Mouse (Mus musculus) E14TG2a.4 (cell line): Measurements from ENCODE around the gene Samhd1.
A peak's percentile ranks its signal among the peaks of the same experiment; 100 is the strongest.

Experiments used
- H3K27me3 ChIP-seq: 2 replicates; pipeline ENCODE4 v1.6.1; 2014; ENCODE audit warnings: low read length, control low read depth; ENCODE audit not compliant: insufficient read depth
- H3K36me3 ChIP-seq: 2 replicates; pipeline ENCODE4 v1.6.1; 2014; ENCODE audit warnings: low read length, control low read depth; ENCODE audit not compliant: insufficient read depth
- H3K4me1 ChIP-seq: replicated peaks from 2 replicates; pipeline ENCODE4 v1.6.1; 2014; ENCODE audit warnings: low read depth, low read length, control low read depth
- H3K4me3 ChIP-seq: replicated peaks from 2 replicates; pipeline ENCODE4 v1.5.1; 2014; ENCODE audit warnings: mild to moderate bottlenecking, low read length
- H3K9me3 ChIP-seq: 2 replicates; pipeline ENCODE4 v1.6.1; 2014; ENCODE audit warnings: low read length, control low read depth
- CTCF ChIP-seq: conservative IDR thresholded peaks from 2 replicates; pipeline ENCODE4 v1.5.1; 2014; ENCODE audit warnings: low read length
- NANOG ChIP-seq: IDR thresholded peaks from 2 replicates; pipeline ENCODE4 v1.6.1; 2014; ENCODE audit warnings: borderline replicate concordance, low read length, mixed read lengths
- POU5F1 ChIP-seq: IDR thresholded peaks from 2 replicates; pipeline ENCODE4 v1.6.1; 2014; ENCODE audit warnings: low read length, borderline replicate concordance

Samhd1 gene

DNA sequence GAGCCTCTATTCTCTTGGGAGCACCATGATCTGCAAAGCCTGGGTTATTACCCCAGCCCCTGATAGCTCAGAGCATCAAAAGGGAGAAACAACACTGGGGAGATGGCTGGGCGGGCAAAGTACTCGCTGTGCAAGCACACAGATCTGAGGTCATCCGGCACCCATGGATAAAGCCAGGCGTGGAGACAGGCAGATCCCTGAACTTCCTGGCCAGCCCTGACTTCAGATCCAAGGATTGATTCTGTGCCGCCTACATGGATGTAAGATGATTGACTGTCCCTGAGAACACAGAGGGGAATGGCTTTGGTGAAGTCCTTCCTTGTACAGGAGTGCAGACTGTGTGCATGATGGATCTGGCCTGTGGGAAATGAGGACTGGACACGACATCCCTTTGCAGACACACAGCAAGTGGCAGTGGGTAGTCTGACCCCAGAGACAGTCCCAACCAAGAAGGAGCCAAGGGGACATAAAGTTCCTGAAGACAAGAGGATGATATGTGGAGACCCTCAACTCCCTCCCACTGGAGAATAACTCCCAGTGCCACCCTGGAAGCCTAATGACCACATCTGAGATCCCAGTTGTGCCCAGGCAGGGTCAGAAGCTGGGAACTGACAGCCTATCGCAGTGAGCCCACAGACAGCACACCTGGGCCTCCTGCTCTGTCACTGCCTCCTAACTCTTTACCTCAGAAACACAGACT is 68.2 kb downstream of the Samhd1 start:
- peaks cover 27% of the 10 kb centered on the region for H3K4me1 ChIP-seq
- H3K36me3 ChIP-seq = no peaks in the 10 kb centered on the region
- no peak for TF ChIP-seq CTCF
- TF ChIP-seq NANOG = no peak
- no peak for TF ChIP-seq POU5F1
- H3K4me3 ChIP-seq = no peak overlapping the region
- H3K9me3 ChIP-seq = no peaks in the 10 kb centered on the region
- H3K27me3 ChIP-seq = peaks cover 3% of the 10 kb centered on the region; the same call in 1 of the 2 replicates

DNA sequence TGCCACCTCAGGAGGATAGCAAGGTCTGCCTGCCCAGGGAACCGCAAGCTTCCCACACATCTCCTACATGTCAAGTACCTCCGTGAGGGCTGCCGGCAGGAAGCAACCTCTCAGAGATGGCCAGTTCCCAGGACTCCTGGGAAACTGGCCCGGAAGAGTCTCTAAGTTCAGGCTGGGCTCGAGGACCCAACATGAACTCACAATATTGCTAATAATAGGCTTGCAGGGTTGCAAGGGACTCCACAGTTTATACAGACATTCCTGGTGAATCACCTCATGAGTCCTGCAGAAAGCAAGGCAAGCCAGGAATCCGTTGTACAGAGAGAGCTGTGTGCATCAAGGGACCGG is 69.2 kb downstream of the Samhd1 start:
- Histone ChIP-seq H3K4me1 (peaks cover 27% of the 10 kb centered on the region), H3K4me3 (no peak overlapping the region), H3K36me3 (no peaks in the 10 kb centered on the region), H3K27me3 (no peaks in the 10 kb centered on the region; the same call in 1 of the 2 replicates), H3K9me3 (no peaks in the 10 kb centered on the region)
- no peak for TF ChIP-seq CTCF
- no peak for TF ChIP-seq POU5F1
- TF ChIP-seq NANOG = no peak

DNA sequence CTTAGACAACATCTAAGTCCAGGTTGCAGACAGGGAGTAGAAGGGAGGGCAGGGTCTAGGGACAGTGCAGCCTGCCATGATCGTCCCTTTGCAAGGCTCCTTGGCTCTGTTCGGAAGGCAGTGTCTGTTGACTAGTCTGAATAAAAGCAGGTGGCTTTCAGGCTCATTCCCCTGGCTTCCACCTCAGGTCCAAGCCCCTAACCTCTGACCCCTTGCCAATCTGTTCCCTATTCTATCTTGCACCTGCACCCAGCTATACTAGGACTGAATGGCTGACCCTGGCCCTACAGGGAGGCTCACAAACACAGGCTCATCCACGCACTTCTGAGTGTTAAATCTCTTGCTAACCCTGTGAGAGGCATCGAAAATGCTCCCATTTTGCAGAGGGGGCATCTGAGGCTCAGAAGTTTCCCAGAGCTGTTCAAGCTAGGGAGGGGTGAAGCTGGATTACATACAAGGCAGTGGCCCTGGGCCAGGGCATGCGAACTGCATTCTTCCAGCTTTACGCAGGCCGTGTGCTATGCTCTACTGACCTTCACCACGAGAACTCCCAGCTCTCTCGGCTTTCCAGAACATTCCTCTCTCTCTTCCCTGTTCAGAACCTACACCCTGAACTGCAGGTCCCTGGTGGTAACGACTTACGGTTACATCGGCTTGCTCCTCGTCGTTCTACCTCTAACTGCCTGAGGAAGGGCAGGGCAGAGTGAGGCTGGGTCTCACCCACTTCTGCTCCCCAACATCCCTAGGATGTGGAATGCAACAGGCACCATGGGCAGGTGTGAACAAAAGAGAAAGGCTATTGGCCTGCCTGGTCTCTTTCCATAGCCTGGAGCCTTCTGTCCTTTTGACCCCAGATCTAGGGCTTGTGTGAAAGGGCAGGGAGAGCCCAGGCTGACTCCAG is 69.8 kb downstream of the Samhd1 start:
- peaks cover 33% of the 10 kb centered on the region for H3K4me1 ChIP-seq
- no peaks in the 10 kb centered on the region for H3K36me3 ChIP-seq
- H3K4me3 ChIP-seq = no peak overlapping the region
- TF ChIP-seq CTCF = no peak
- no peak for TF ChIP-seq NANOG
- no peak for TF ChIP-seq POU5F1
- H3K9me3 ChIP-seq = no peaks in the 10 kb centered on the region
- no peaks in the 10 kb centered on the region; the same call in 1 of the 2 replicates for H3K27me3 ChIP-seq

DNA sequence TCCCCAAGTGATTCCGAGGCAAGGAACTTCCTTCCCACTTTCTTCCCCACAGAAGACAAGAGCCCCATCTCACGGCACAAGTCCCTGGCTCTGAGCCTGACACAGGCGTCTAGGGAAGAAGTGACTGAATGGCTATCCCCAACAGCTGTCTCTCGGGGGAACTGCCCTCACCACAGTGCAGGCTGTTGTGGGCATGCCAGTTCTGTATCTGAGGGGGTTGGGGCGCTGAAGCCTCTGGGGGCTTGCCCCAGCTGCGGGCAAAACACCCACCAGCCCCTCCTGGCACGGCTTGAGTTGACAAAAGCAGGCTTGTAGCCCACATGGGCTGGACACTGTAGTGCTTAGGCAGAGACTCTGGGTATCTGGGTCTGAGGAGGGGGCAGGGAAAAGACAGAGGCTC is 70.9 kb downstream of the Samhd1 start:
- Histone ChIP-seq H3K36me3 (no peaks in the 10 kb centered on the region), H3K27me3 (no peaks in the 10 kb centered on the region), H3K4me1 (peaks cover 44% of the 10 kb centered on the region), H3K9me3 (no peaks in the 10 kb centered on the region), H3K4me3 (no peak overlapping the region)
- no peak for TF ChIP-seq NANOG
- TF ChIP-seq POU5F1 = no peak
- TF ChIP-seq CTCF = no peak

- TF ChIP-seq POU5F1 (no peak), NANOG (no peak), CTCF (no peak)
- Histone ChIP-seq H3K4me1 (peaks cover 49% of the 10 kb centered on the region), H3K27me3 (no peaks in the 10 kb centered on the region), H3K36me3 (no peaks in the 10 kb centered on the region), H3K9me3 (no peaks in the 10 kb centered on the region), H3K4me3 (no peak overlapping the region)
Measured at GRCm38 (mm10) chr2:157063241-157063700, 71.8 kb downstream of the Samhd1 start.

- no peak for TF ChIP-seq CTCF
- no peak for TF ChIP-seq NANOG
- no peak for TF ChIP-seq POU5F1
- no peaks in the 10 kb centered on the region for H3K27me3 ChIP-seq
- no peaks in the 10 kb centered on the region for H3K36me3 ChIP-seq
- H3K4me3 ChIP-seq = no peak overlapping the region
- H3K4me1 ChIP-seq = peaks cover 64% of the 10 kb centered on the region
- H3K9me3 ChIP-seq = no peaks in the 10 kb centered on the region
Measured at GRCm38 (mm10) chr2:157060557-157061305, 74.3 kb downstream of the Samhd1 start.

DNA sequence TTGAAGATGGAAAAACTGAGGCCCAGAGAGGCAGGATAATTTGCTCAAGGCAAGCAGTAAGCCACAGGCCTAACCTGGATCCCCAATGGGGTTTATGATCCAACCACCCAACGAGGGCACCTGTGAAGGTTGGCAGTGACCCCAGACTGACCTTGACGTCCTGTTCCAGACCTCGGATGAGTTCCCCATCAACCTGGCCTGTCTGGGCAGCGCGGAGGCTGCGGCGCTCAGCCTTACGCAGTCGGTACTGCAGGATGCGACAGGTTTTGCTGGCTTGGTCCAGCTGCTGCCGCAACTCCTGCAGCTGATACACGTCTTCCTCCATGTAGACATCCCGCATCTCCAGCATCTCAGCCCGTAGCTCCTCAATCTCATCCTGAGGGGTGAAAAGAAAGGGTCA is 75.0 kb downstream of the Samhd1 start:
- TF ChIP-seq CTCF = no peak
- TF ChIP-seq POU5F1 = no peak
- no peak for TF ChIP-seq NANOG
- Histone ChIP-seq H3K4me3 (peak overlapping the region; percentile 32; the same call in 1 of the 2 replicates), H3K36me3 (no peaks in the 10 kb centered on the region), H3K9me3 (no peaks in the 10 kb centered on the region), H3K27me3 (no peaks in the 10 kb centered on the region), H3K4me1 (peaks cover 64% of the 10 kb centered on the region)

- TF ChIP-seq CTCF (no peak), POU5F1 (no peak), NANOG (no peak)
- Histone ChIP-seq H3K9me3 (no peaks in the 10 kb centered on the region), H3K4me3 (peak overlapping the region; percentile 79), H3K27me3 (no peaks in the 10 kb centered on the region), H3K4me1 (peaks cover 71% of the 10 kb centered on the region), H3K36me3 (no peaks in the 10 kb centered on the region)
Measured at GRCm38 (mm10) chr2:157059166-157059565, 75.9 kb downstream of the Samhd1 start.
